Comparison of ENCODE assay signal across 8 mouse cellular contexts in the genomic region with DNA sequence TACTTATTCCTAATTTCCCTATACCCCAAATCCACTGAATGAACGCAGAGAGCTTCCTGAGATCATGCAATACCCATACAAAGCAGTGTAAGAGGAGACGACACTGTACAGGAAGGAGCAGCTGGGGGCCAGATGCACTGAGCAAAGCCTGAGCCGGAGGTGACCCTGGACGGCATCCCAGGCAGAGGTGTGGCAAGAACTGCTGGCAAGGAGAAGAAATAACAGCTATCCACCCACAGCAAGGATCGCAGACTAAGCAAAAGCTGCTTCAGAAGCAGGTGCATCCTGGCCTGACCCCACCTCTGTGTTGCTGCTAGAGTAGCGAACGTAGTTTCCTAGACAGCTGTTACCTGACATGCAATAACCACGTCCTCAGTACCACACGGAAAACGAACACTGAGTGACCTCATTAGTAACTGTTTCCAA. TPM values are rescaled to one million over a fixed set of nuclear protein-coding genes. Genes with fewer than 3 reads are reported as not detected.
DNase-seq lines count a peak whose midpoint lies in the region; ATAC-seq and TF ChIP-seq lines count a peak whose summit lies in the region.

No protein-coding gene starts in this region.

- DNase-seq in hindbrain, postnatal 0 days (ENCODE audit: low spot score), result no peak
- DNase-seq in adrenal gland, postnatal 36 days, result peak; percentile 78 to 80
- DNase-seq in heart, postnatal 4 days, result peak; percentile 54
- peak; percentile 52 for DNase-seq in skeletal muscle tissue, adult 2 months (ENCODE audit: low read depth, low spot score)
- no peak for DNase-seq in B cell, adult 2 months
- DNase-seq in layer of hippocampus, adult 18-20 months (ENCODE audit: low spot score in 2 of 2), result no peak

- H3K27ac ChIP-seq in hindbrain, postnatal 0 days, result no peak overlapping the region
- no peak overlapping the region for H3K27ac ChIP-seq in hindbrain, embryonic 16.5 days (ENCODE audit: low read depth, low read length)
- no peak overlapping the region for H3K27ac ChIP-seq in forebrain, embryonic 15.5 days (replicated peaks)

- no peak overlapping the region for H3K4me2 ChIP-seq in hindbrain, postnatal 0 days (ENCODE audit: low read depth, low read length)
- no peak overlapping the region for H3K4me2 ChIP-seq in hindbrain, embryonic 16.5 days (ENCODE audit: low read length)
- H3K4me2 ChIP-seq in forebrain, embryonic 15.5 days (replicated peaks), result no peak overlapping the region

- no peak overlapping the region for H3K9ac ChIP-seq in hindbrain, postnatal 0 days (replicated peaks; ENCODE audit: low read length)
- H3K9ac ChIP-seq in hindbrain, embryonic 16.5 days (ENCODE audit: low read depth, low read length), result no peak overlapping the region
- no peak overlapping the region for H3K9ac ChIP-seq in forebrain, embryonic 15.5 days (replicated peaks)

- H3K27me3 ChIP-seq in hindbrain, postnatal 0 days (ENCODE audit: insufficient read depth, low read length), result no peaks in the 10 kb centered on the region
- H3K27me3 ChIP-seq in hindbrain, embryonic 16.5 days (replicated peaks; ENCODE audit: control insufficient read depth, insufficient read depth, low read length), result no peaks in the 10 kb centered on the region
- H3K27me3 ChIP-seq in forebrain, embryonic 15.5 days, result no peaks in the 10 kb centered on the region

- no peaks in the 10 kb centered on the region for H3K36me3 ChIP-seq in hindbrain, postnatal 0 days (ENCODE audit: insufficient read depth, low read length)
- no peaks in the 10 kb centered on the region for H3K36me3 ChIP-seq in hindbrain, embryonic 16.5 days (ENCODE audit: control insufficient read depth, insufficient read depth, low read length)
- H3K36me3 ChIP-seq in forebrain, embryonic 15.5 days, result no peaks in the 10 kb centered on the region

- H3K4me1 ChIP-seq in hindbrain, postnatal 0 days (ENCODE audit: insufficient read depth, low read length), result no peaks in the 10 kb centered on the region
- no peaks in the 10 kb centered on the region for H3K4me1 ChIP-seq in hindbrain, embryonic 16.5 days (ENCODE audit: control insufficient read depth, insufficient read depth, low read depth, low read length)
- no peaks in the 10 kb centered on the region for H3K4me1 ChIP-seq in forebrain, embryonic 15.5 days

- H3K4me3 ChIP-seq in hindbrain, postnatal 0 days (ENCODE audit: low read length), result no peak overlapping the region
- H3K4me3 ChIP-seq in hindbrain, embryonic 16.5 days (ENCODE audit: low read length), result no peak overlapping the region
- no peak overlapping the region for H3K4me3 ChIP-seq in forebrain, embryonic 15.5 days

- no peaks in the 10 kb centered on the region for H3K9me3 ChIP-seq in hindbrain, postnatal 0 days (ENCODE audit: low read length)
- no peaks in the 10 kb centered on the region for H3K9me3 ChIP-seq in hindbrain, embryonic 16.5 days (ENCODE audit: control insufficient read depth, low read length)
- no peaks in the 10 kb centered on the region for H3K9me3 ChIP-seq in forebrain, embryonic 15.5 days

- no peak for TF ChIP-seq CTCF in hindbrain, postnatal 0 days (IDR thresholded peaks at IDR 0.05; ENCODE audit: low read depth)

- WGBS in hindbrain, postnatal 0 days, result 65% methylated on average over 10 of the region's 10 CpGs
- 68% methylated on average over 10 of the region's 10 CpGs for WGBS in hindbrain, embryonic 16.5 days
- WGBS in forebrain, embryonic 15.5 days, result 68% methylated on average over 10 of the region's 10 CpGs

- ATAC-seq in hindbrain, postnatal 0 days, result peak; percentile 40; the same call in 1 of the 2 replicates
- no peak for ATAC-seq in hindbrain, embryonic 16.5 days
- ATAC-seq in forebrain, embryonic 15.5 days (replicated peaks), result no peak

RNA-seq across cellular contexts. Expression of a gene that starts 39.1 kb away (rescaled TPM):
- 43.4 and 44.3 TPM in 2 replicates for total RNA-seq in hindbrain, postnatal 0 days (2014; rRNA removed)
- 44.8 and 48.3 TPM in 2 replicates for polyA plus RNA-seq in hindbrain, postnatal 0 days (2015; fragmentation: Nextera tagmentation; extraction: Ambion mirVana)
- 44.7 and 46.9 TPM in 2 replicates for polyA plus RNA-seq in hindbrain, embryonic 16.5 days (2015; fragmentation: Nextera tagmentation; extraction: Ambion mirVana)
- 100 to 1,000 TPM in 1 of 2 experiments, 10 to 100 TPM in 1; 96.9 to 101 TPM for total RNA-seq in adrenal gland, postnatal 36 days (2021)
- total RNA-seq in heart, postnatal 4 days (2021), result 10 to 100 TPM; 36.2 to 38.7 TPM
- polyA plus RNA-seq in forebrain, embryonic 15.5 days (2015; fragmentation: Nextera tagmentation; extraction: Ambion mirVana), result 39.0 and 41.7 TPM in 2 replicates
- total RNA-seq in layer of hippocampus, adult 18-20 months (2021), result 10 to 100 TPM; 23.4 to 23.8 TPM

RNA-seq across cellular contexts. Expression of a gene that starts 39.4 kb away (rescaled TPM):
- 16.8 and 17.4 TPM in 2 replicates for total RNA-seq in hindbrain, postnatal 0 days (2014; rRNA removed)
- polyA plus RNA-seq in hindbrain, postnatal 0 days (2015; fragmentation: Nextera tagmentation; extraction: Ambion mirVana), result 2.6 and 2.7 TPM in 2 replicates
- 3.3 and 4.2 TPM in 2 replicates for polyA plus RNA-seq in hindbrain, embryonic 16.5 days (2015; fragmentation: Nextera tagmentation; extraction: Ambion mirVana)
- 10 to 100 TPM; 14.9 to 18.6 TPM for total RNA-seq in adrenal gland, postnatal 36 days (2021)
- 1 to 10 TPM; 4.8 to 5.5 TPM for total RNA-seq in heart, postnatal 4 days (2021)
- 4.5 and 4.8 TPM in 2 replicates for polyA plus RNA-seq in forebrain, embryonic 15.5 days (2015; fragmentation: Nextera tagmentation; extraction: Ambion mirVana)
- total RNA-seq in layer of hippocampus, adult 18-20 months (2021), result 1 to 10 TPM; 4.0 to 6.0 TPM

RNA-seq across cellular contexts. Expression of a gene that starts 54.9 kb away (rescaled TPM):
- total RNA-seq in hindbrain, postnatal 0 days (2014; rRNA removed), result 54.5 and 57.4 TPM in 2 replicates
- polyA plus RNA-seq in hindbrain, postnatal 0 days (2015; fragmentation: Nextera tagmentation; extraction: Ambion mirVana), result 31.6 and 36.5 TPM in 2 replicates
- 17.9 and 36.4 TPM in 2 replicates for polyA plus RNA-seq in hindbrain, embryonic 16.5 days (2015; fragmentation: Nextera tagmentation; extraction: Ambion mirVana)
- total RNA-seq in adrenal gland, postnatal 36 days (2021), result 10 to 100 TPM; 13.8 to 18.8 TPM
- total RNA-seq in heart, postnatal 4 days (2021), result 10 to 100 TPM; 24.8 to 25.7 TPM
- 21.4 and 22.6 TPM in 2 replicates for polyA plus RNA-seq in forebrain, embryonic 15.5 days (2015; fragmentation: Nextera tagmentation; extraction: Ambion mirVana)
- 10 to 100 TPM; 92.7 to 98.4 TPM for total RNA-seq in layer of hippocampus, adult 18-20 months (2021)

Comparison
In these comparisons a context has a peak if more than half of its experiments do, and no peak if none do; other contexts are left out.
1. DNase-seq: peak in adrenal gland, postnatal 36 days (2 of 2), heart, postnatal 4 days (single experiment) and skeletal muscle tissue, adult 2 months (single experiment); none in hindbrain, postnatal 0 days (single experiment), B cell, adult 2 months (0 of 2) and layer of hippocampus, adult 18-20 months (0 of 2).